Mouse (Mus musculus) adrenal gland, adult 2 months (tissue): ENCODE measurements around the gene Chkb. TPM values are rescaled to one million over a fixed set of nuclear protein-coding genes. Genes with fewer than 3 reads are reported as not detected.

Experiments used
- DNase-seq: peaks from one replicate; pipeline ENCODE4 v3.0.0; 2021
- polyA plus RNA-seq: library from polyadenylated mRNA; depleted of rRNA; stranded (reverse); fragments of >200 nt; gene quantifications from 2 replicates; pipeline ENCODE4 v1.2.3, GENCODE M21; 2012; rRNA removed
- total RNA-seq, 2 experiments: library from RNA; stranded (reverse); gene quantifications; 2 replicates each; pipeline ENCODE4 v1.2.3; 2021

Chkb gene
- total and polyA plus RNA-seq, 3 experiments: 39.4 to 66.8 (median 50.7) TPM

- no peak for DNase-seq
These were observed 30.0 kb downstream of the Chkb start for GRCm38 (mm10) chr15:89399716-89400115.

GRCm38 (mm10) chr15:89398146-89398545 lies 31.6 kb downstream of the Chkb start:
- no peak for DNase-seq

DNA sequence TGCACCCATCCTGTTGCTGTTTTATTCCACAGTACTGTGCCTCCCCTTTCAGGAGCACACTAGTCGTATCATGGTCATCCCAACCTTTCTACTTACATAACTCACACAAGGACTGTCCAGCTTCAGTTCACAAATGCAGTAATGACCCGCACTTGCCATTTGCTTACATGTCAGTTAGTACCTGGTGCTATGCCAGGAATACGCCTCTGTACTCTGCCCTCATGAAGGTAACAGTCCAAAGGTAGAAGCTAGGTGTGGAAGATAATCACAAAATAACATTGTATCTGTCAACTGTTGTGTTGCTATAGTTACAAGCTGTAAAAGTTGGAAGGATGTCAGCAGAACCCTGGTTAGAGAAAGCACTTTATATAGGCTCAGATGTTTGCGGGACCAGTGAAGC lies 32.8 kb downstream of the Chkb start:
- no peak for DNase-seq

GRCm38 (mm10) chr15:89390081-89390480 lies 39.6 kb downstream of the Chkb start:
- DNase-seq: no peak

DNA sequence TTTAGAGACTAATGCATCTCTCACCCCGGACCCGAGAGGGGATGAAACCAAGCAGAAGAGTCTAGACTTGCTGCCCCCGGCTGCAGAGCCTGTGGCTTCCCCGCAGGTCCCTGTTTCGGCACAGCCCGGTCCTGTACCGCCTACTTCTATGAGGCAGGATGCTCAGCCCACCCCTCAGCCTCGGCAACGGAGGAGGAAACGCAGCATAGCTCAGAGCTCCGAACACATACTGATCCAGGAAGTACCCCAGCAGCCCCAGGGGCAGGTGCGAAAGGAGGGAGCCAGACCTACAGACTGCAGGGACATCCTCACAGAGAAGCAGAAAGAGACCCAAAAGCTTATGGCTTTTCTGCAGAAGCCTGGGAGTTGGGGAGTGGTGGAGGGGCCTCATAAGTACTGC lies 42.6 kb downstream of the Chkb start:
- no peak for DNase-seq

GRCm38 (mm10) chr15:89384617-89385016 lies 45.1 kb downstream of the Chkb start, which contains the start of gene Klhdc7b:
TSS of gene Klhdc7b (plus strand) at chr15:89384917.
- no peak for DNase-seq

DNA sequence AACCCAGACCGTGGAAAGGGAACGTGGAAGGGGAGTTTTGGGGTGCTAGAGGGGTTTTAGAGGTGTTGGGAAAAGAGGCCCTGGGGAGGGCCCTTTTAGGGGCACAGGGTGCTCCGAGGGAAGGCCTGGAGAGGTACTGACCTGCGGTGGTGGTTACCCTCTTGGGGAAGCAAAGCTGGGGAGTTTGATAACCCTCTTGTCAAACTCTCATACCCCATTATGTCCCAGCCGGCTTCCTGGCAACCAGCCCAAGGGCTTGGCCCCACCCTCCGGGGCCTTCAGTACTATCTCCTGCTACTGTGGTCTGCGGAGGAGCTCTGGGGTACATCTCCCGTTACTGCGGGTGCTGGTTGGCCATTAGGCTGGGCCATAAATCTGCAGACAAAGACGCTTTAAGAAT lies 50.3 kb downstream of the Chkb start:
- no peak for DNase-seq

DNA sequence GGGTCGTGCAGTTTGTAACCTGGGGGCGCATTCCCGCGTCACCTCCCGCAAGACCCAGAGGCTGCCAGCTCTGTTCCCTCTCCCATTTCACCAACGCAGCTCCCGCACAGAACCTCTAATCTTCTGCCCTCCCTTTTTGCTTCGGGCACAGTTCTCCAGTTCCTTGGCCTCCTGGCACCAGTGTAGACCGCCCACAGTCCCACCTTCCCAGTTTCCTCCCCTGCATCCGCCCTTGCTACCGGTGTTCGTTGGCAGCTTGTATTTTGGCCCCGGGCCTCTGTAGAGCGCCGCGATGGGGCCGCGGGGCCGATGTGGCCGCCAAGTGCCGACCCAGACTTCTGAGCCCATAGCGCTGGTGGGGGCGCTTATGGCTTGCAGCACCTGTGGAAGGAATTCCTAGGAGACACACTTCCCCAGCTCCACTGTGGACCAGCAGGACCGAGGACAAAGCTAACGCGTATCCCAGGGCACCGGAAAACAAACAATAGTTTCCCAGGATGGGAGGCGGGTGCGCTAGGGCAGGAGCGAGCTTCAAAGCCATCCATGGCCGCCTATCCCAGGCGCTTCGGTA lies 50.8 kb downstream of the Chkb start, which contains the start of gene Odf3b:
Gene Odf3b, minus strand, starts transcription at position 452 of the 571 bp plus-strand sequence.
- DNase-seq: no peak

DNA sequence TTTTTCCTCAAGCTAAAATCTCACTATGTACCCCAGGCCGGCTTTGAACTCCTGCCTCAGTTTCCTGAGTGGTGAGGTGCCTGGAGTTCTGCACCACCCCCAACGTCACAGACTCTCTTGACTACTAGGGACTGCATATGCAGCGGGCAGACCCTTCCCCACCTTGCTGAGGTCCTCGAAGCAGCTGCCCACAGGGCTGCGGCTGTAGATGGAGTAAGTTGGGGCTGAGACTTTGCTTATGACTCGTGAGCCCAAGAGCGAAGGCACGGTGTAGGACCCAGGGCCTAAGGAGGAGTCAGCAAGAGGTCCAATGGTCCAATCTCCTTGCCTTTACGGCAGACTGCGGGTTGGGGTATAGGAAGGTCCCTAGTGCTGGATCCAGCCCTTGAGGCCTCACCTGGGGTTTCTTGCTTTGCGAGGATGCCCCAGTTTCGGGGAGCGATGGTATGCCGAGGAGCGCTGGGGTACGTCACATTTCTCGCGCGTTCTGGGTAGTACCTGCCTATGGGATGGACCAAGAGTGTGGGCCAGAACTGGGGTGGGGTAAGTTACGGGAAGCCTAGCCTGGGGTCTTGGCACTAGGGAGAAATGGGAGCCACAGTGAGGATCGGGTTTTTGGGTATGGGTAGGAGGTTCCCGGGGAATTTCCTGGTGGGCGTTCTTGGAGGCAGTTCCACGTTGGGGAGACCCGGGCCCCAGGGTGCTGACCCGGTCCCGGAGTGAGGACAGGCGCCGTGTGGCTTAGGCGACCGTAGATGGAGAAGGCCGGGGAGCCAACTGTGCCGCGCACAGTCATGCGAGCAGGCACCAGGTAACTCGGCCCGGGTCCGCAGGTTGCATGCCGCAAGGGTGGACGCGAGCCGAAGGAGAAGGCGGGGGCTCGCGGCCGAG lies 51.5 kb downstream of the Chkb start:
- no peak for DNase-seq

DNA sequence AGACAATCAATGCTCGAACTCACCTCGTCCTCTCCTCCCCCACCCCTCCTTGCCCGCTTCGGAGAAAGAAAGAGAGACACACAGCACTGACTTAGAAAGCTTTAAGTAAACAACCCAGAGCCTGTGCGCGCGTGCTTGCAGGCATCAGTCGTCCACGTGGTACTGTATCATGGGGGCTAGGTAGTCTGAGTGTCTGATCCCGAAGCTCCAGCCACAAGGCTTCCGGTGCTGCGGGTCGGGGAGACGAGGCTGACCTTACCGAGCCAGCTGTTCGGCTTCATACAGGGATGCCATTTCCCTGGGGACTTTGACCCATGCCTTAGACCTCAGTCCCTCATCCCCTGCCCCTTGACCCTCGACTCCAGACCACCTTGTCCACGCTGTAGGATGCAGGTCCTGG lies 52.3 kb downstream of the Chkb start:
- no peak for DNase-seq

DNA sequence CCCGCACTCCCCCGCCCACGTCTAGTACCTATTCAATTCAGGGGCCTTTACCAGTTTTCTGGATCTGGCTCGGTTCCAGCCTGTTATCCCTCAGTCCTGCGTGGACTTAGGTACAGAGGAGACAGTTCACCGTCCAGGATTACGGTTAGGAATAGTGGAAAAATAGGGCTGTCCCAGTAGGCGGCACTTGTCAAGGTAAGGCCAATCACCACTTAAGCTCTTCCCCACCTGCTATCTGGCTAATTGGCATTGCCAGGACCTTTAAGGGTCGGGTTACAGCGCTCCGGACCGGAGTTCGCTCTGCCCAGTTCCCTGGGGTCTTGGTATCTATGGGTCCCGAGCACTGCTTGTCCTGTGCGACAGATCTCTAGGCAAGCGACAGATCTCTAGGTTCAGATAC lies 52.8 kb downstream of the Chkb start, which contains the start of gene Tymp:
Gene Tymp, minus strand, starts transcription at position 83 of the 400 bp plus-strand sequence.
- DNase-seq: no peak

Other genes with a start within 250 kb of the Chkb start
- 100 to 1,000 TPM in 1 of 2 experiments, 10 to 100 TPM in 1; 94.8 to 118 TPM for gene Plxnb2, start 249.1 kb downstream of the Chkb start, total RNA-seq
- 168 and 182 TPM in 2 replicates for gene Plxnb2, start 249.1 kb downstream of the Chkb start, polyA plus RNA-seq
- 1 to 10 TPM; 5.2 to 5.7 TPM for gene Dennd6b, start 233.4 kb downstream of the Chkb start, total RNA-seq
- gene Dennd6b, start 233.4 kb downstream of the Chkb start, polyA plus RNA-seq: 24.0 and 24.9 TPM in 2 replicates
- gene Ppp6r2, start 218.4 kb downstream of the Chkb start, total RNA-seq: 10 to 100 TPM; 38.6 to 54.4 TPM
- 565 and 749 TPM in 2 replicates for gene Ppp6r2, start 218.4 kb downstream of the Chkb start, polyA plus RNA-seq
- 10 to 100 TPM; 75.8 to 80.8 TPM for gene Sbf1, start 114.6 kb downstream of the Chkb start, total RNA-seq
- 171 and 187 TPM in 2 replicates for gene Sbf1, start 114.6 kb downstream of the Chkb start, polyA plus RNA-seq
- not detected for gene Adm2, start 107.2 kb downstream of the Chkb start, total RNA-seq
- 0.17 TPM in 1 of 2 replicates, not detected in the other for gene Adm2, start 107.2 kb downstream of the Chkb start, polyA plus RNA-seq
- not detected for gene Miox, start 95.5 kb downstream of the Chkb start, total RNA-seq
- gene Miox, start 95.5 kb downstream of the Chkb start, polyA plus RNA-seq: 0.21 and 0.92 TPM in 2 replicates
- gene Lmf2, start 74.2 kb downstream of the Chkb start, total RNA-seq: 10 to 100 TPM; 37.1 to 40.2 TPM
- gene Lmf2, start 74.2 kb downstream of the Chkb start, polyA plus RNA-seq: 58.0 and 63.1 TPM in 2 replicates
- 10 to 100 TPM; 61.7 to 74.8 TPM for gene Ncaph2, start 74.2 kb downstream of the Chkb start, total RNA-seq
- gene Ncaph2, start 74.2 kb downstream of the Chkb start, polyA plus RNA-seq: 101 and 102 TPM in 2 replicates
- 10 to 100 TPM; 33.9 to 36.2 TPM for gene Sco2, start 56.1 kb downstream of the Chkb start, total RNA-seq
- 68.5 and 73.3 TPM in 2 replicates for gene Sco2, start 56.1 kb downstream of the Chkb start, polyA plus RNA-seq
- under 1 TPM in 1 of 2 experiments, not detected in 1; 0.26 TPM for gene Tymp, start 52.9 kb downstream of the Chkb start, total RNA-seq
- 9.9 and 10.1 TPM in 2 replicates for gene Tymp, start 52.9 kb downstream of the Chkb start, polyA plus RNA-seq
- under 1 TPM in 1 of 2 experiments, not detected in 1; 0.52 TPM for gene Odf3b, start 50.6 kb downstream of the Chkb start, total RNA-seq
- 2.0 TPM in 2 replicates for gene Odf3b, start 50.6 kb downstream of the Chkb start, polyA plus RNA-seq
- gene Klhdc7b, start 45.0 kb downstream of the Chkb start, total RNA-seq: not detected
- not detected in 2 replicates for gene Klhdc7b, start 45.0 kb downstream of the Chkb start, polyA plus RNA-seq
- not detected for gene Syce3, start 19.4 kb downstream of the Chkb start, total RNA-seq
- gene Syce3, start 19.4 kb downstream of the Chkb start, polyA plus RNA-seq: not detected in 2 replicates
- 100 to 1,000 TPM; 139 to 200 TPM for gene Cpt1b, start 4.0 kb downstream of the Chkb start, total RNA-seq
- gene Cpt1b, start 4.0 kb downstream of the Chkb start, polyA plus RNA-seq: 116 and 120 TPM in 2 replicates
- gene C730034F03Rik, start 319 bp downstream of the Chkb start, total RNA-seq: 1 to 10 TPM in 1 of 2 experiments, under 1 TPM in 1; 0.95 to 2.3 TPM
- gene C730034F03Rik, start 319 bp downstream of the Chkb start, polyA plus RNA-seq: 0.29 and 0.52 TPM in 2 replicates
- 1 to 10 TPM in 1 of 2 experiments, not detected in 1; 5.8 TPM for gene Gm44502, start 212 bp downstream of the Chkb start, total RNA-seq
- gene Gm44502, start 212 bp downstream of the Chkb start, polyA plus RNA-seq: 8.2 and 10.6 TPM in 2 replicates
- 10 to 100 TPM in 1 of 2 experiments, 1 to 10 TPM in 1; 8.7 to 10.5 TPM for gene Mapk8ip2, start 24.0 kb upstream of the Chkb start, total RNA-seq
- gene Mapk8ip2, start 24.0 kb upstream of the Chkb start, polyA plus RNA-seq: 4.4 and 7.1 TPM in 2 replicates
- 10 to 100 TPM; 16.6 to 24.5 TPM for gene Arsa, start 47.5 kb upstream of the Chkb start, total RNA-seq
- gene Arsa, start 47.5 kb upstream of the Chkb start, polyA plus RNA-seq: 57.6 and 67.8 TPM in 2 replicates
- gene Shank3, start 69.7 kb upstream of the Chkb start, total RNA-seq: 10 to 100 TPM; 32.7 to 36.9 TPM
- 50.9 and 64.1 TPM in 2 replicates for gene Shank3, start 69.7 kb upstream of the Chkb start, polyA plus RNA-seq
- gene Acr, start 138.4 kb upstream of the Chkb start, total RNA-seq: under 1 TPM in 1 of 2 experiments, not detected in 1; 0.26 TPM
- 1.3 and 1.5 TPM in 2 replicates for gene Acr, start 138.4 kb upstream of the Chkb start, polyA plus RNA-seq
- 10 to 100 TPM in 1 of 2 experiments, 1 to 10 TPM in 1; 8.6 to 10.3 TPM for gene Rabl2, start 162.0 kb upstream of the Chkb start, total RNA-seq
- 6.4 and 7.2 TPM in 2 replicates for gene Rabl2, start 162.0 kb upstream of the Chkb start, polyA plus RNA-seq